Mouse (Mus musculus): ENCODE data around the gene Sfta2. TPM values are rescaled to one million over a fixed set of nuclear protein-coding genes. Genes with fewer than 3 reads are reported as not detected.
A peak's percentile ranks its signal among the peaks of the same experiment; 100 is the strongest.

The Sfta2 gene
- total and polyA plus RNA-seq, 2 experiments from 2014 or later = not detected

GRCm38 (mm10) chr17:35592131-35592530 is 9.2 kb upstream of the Sfta2 start:
- DNase-seq (ENCODE audit: low spot score) = no peak

GRCm38 (mm10) chr17:35593786-35594185 is 7.6 kb upstream of the Sfta2 start:
- ATAC-seq (no peak), DNase-seq (ENCODE audit: low spot score) (no peak)
- 38% methylated on average over 4 of the region's 4 CpGs for WGBS
- no peak overlapping the region for H3K4me2 ChIP-seq (ENCODE audit: low read depth, low read length)
- H3K36me3 ChIP-seq (ENCODE audit: insufficient read depth, low read length) = no peaks in the 10 kb centered on the region
- no peak for TF ChIP-seq CTCF (IDR thresholded peaks at IDR 0.05; ENCODE audit: low read depth)
- H3K9me3 ChIP-seq (ENCODE audit: low read length) = no peaks in the 10 kb centered on the region
- no peak overlapping the region for H3K27ac ChIP-seq
- no peaks in the 10 kb centered on the region for H3K4me1 ChIP-seq (ENCODE audit: insufficient read depth, low read length)
- H3K9ac ChIP-seq (replicated peaks; ENCODE audit: low read length) = no peak overlapping the region
- no peak overlapping the region for H3K4me3 ChIP-seq (ENCODE audit: low read length)
- no peaks in the 10 kb centered on the region for H3K27me3 ChIP-seq (ENCODE audit: insufficient read depth, low read length)

More at GRCm38 (mm10) chr17:35592131-35592530, 9.2 kb upstream of the Sfta2 start:
- H3K9ac ChIP-seq (replicated peaks; ENCODE audit: low read length) = no peak overlapping the region
- ATAC-seq = no peak
- H3K36me3 ChIP-seq (ENCODE audit: insufficient read depth, low read length) = no peaks in the 10 kb centered on the region
- no peak overlapping the region for H3K4me3 ChIP-seq (ENCODE audit: low read length)
- no peak overlapping the region for H3K4me2 ChIP-seq (ENCODE audit: low read depth, low read length)
- TF ChIP-seq CTCF (IDR thresholded peaks at IDR 0.05; ENCODE audit: low read depth) = no peak
- no peaks in the 10 kb centered on the region for H3K27me3 ChIP-seq (ENCODE audit: insufficient read depth, low read length)
- 0 out of 2 replicates have a peak overlapping the region, but pooled peaks have one; percentile 77 for H3K27ac ChIP-seq
- 87% methylated on average over 9 of the region's 9 CpGs for WGBS
- H3K9me3 ChIP-seq (ENCODE audit: low read length) = no peaks in the 10 kb centered on the region
- no peaks in the 10 kb centered on the region for H3K4me1 ChIP-seq (ENCODE audit: insufficient read depth, low read length)

- no peak overlapping the region for H3K9ac ChIP-seq (replicated peaks; ENCODE audit: low read length)
- no peaks in the 10 kb centered on the region for H3K36me3 ChIP-seq (ENCODE audit: insufficient read depth, low read length)
- H3K4me1 ChIP-seq (ENCODE audit: insufficient read depth, low read length) = no peaks in the 10 kb centered on the region
- H3K27ac ChIP-seq = no peak overlapping the region
- 87% methylated on average over 7 of the region's 7 CpGs for WGBS
- no peaks in the 10 kb centered on the region for H3K9me3 ChIP-seq (ENCODE audit: low read length)
- ATAC-seq (no peak), DNase-seq (ENCODE audit: low spot score) (no peak)
- TF ChIP-seq CTCF (IDR thresholded peaks at IDR 0.05; ENCODE audit: low read depth) = no peak
- H3K27me3 ChIP-seq (ENCODE audit: insufficient read depth, low read length) = no peaks in the 10 kb centered on the region
- H3K4me3 ChIP-seq (ENCODE audit: low read length) = no peak overlapping the region
- H3K4me2 ChIP-seq (ENCODE audit: low read depth, low read length) = no peak overlapping the region
Observed at GRCm38 (mm10) chr17:35594456-35594855, 6.9 kb upstream of the Sfta2 start.

GRCm38 (mm10) chr17:35597399-35597798 is 4.0 kb upstream of the Sfta2 start:
- Histone ChIP-seq H3K9ac (replicated peaks; ENCODE audit: low read length) (no peak overlapping the region), H3K4me2 (ENCODE audit: low read depth, low read length) (no peak overlapping the region), H3K27ac (no peak overlapping the region), H3K9me3 (ENCODE audit: low read length) (no peaks in the 10 kb centered on the region), H3K36me3 (ENCODE audit: insufficient read depth, low read length) (no peaks in the 10 kb centered on the region), H3K27me3 (ENCODE audit: insufficient read depth, low read length) (no peaks in the 10 kb centered on the region), H3K4me1 (ENCODE audit: insufficient read depth, low read length) (no peaks in the 10 kb centered on the region), H3K4me3 (ENCODE audit: low read length) (no peak overlapping the region)
- 96% methylated on average over 3 of the region's 3 CpGs for WGBS
- DNase-seq (ENCODE audit: low spot score) (no peak), ATAC-seq (no peak)
- no peak for TF ChIP-seq CTCF (IDR thresholded peaks at IDR 0.05; ENCODE audit: low read depth)

GRCm38 (mm10) chr17:35601736-35602354 is 496 bp downstream of the Sfta2 start:
- DNase-seq (ENCODE audit: low spot score) (no peak), ATAC-seq (no peak)
- H3K9me3 ChIP-seq (ENCODE audit: low read length) = no peaks in the 10 kb centered on the region
- TF ChIP-seq CTCF (IDR thresholded peaks at IDR 0.05; ENCODE audit: low read depth) = no peak
- H3K4me2 ChIP-seq (ENCODE audit: low read depth, low read length) = no peak overlapping the region
- no peak overlapping the region for H3K4me3 ChIP-seq (ENCODE audit: low read length)
- no peak overlapping the region for H3K9ac ChIP-seq (replicated peaks; ENCODE audit: low read length)
- H3K36me3 ChIP-seq (ENCODE audit: insufficient read depth, low read length) = no peaks in the 10 kb centered on the region
- 55% methylated on average over 8 of the region's 8 CpGs for WGBS
- H3K27ac ChIP-seq = no peak overlapping the region
- no peaks in the 10 kb centered on the region for H3K27me3 ChIP-seq (ENCODE audit: insufficient read depth, low read length)
- no peaks in the 10 kb centered on the region for H3K4me1 ChIP-seq (ENCODE audit: insufficient read depth, low read length)

- Histone ChIP-seq H3K27me3 (ENCODE audit: insufficient read depth, low read length) (no peaks in the 10 kb centered on the region), H3K4me1 (ENCODE audit: insufficient read depth, low read length) (no peaks in the 10 kb centered on the region), H3K9me3 (ENCODE audit: low read length) (no peaks in the 10 kb centered on the region), H3K9ac (replicated peaks; ENCODE audit: low read length) (no peak overlapping the region), H3K27ac (no peak overlapping the region), H3K4me2 (ENCODE audit: low read depth, low read length) (no peak overlapping the region), H3K4me3 (ENCODE audit: low read length) (no peak overlapping the region), H3K36me3 (ENCODE audit: insufficient read depth, low read length) (no peaks in the 10 kb centered on the region)
- 79% methylated on average over 4 of the region's 4 CpGs for WGBS
- no peak for DNase-seq (ENCODE audit: low spot score)
- no peak for TF ChIP-seq CTCF (IDR thresholded peaks at IDR 0.05; ENCODE audit: low read depth)
- no peak for ATAC-seq
Observed at GRCm38 (mm10) chr17:35617127-35617526, 15.8 kb downstream of the Sfta2 start.

- no peak for ATAC-seq
- no peaks in the 10 kb centered on the region for H3K9me3 ChIP-seq (ENCODE audit: low read length)
- no peak within 1 kb of the TSS for H3K4me3 ChIP-seq (ENCODE audit: low read length)
- H3K4me1 ChIP-seq (ENCODE audit: insufficient read depth, low read length) = no peaks in the 10 kb centered on the region
- no peak within 1 kb of the TSS for H3K27ac ChIP-seq
- H3K36me3 ChIP-seq (ENCODE audit: insufficient read depth, low read length) = no peaks in the 10 kb centered on the region
- no peak within 1 kb of the TSS for H3K4me2 ChIP-seq (ENCODE audit: low read depth, low read length)
- 83% methylated on average over 7 of the region's 7 CpGs for WGBS
- no peak for TF ChIP-seq CTCF (IDR thresholded peaks at IDR 0.05; ENCODE audit: low read depth)
- H3K9ac ChIP-seq (replicated peaks; ENCODE audit: low read length) = no peak within 1 kb of the TSS
- DNase-seq (ENCODE audit: low spot score) = no peak
- H3K27me3 ChIP-seq (ENCODE audit: insufficient read depth, low read length) = no peaks in the 10 kb centered on the region
Observed at GRCm38 (mm10) chr17:35626537-35626936, 25.2 kb downstream of the Sfta2 start, which contains the start of gene Gm9573. Gene Gm9573 (minus strand): TSS chr17:35626637.

Measured in hindbrain, postnatal 0 days (tissue).